ENCODE assay signal across 8 mouse cellular contexts in genomic region chr6:90422565-90422964, GRCm38 (mm10). TPM values are rescaled to one million over a fixed set of nuclear protein-coding genes. Genes with fewer than 3 reads are reported as not detected.
DNase-seq lines count a peak whose midpoint lies in the region; ATAC-seq and TF ChIP-seq lines count a peak whose summit lies in the region.

No protein-coding gene starts in this region.

- no peak for TF ChIP-seq EP300 in liver, postnatal 0 days (IDR thresholded peaks at IDR 0.05; ENCODE audit: low read depth)

- intact Hi-C loops in heart, postnatal 14 days (cut with DNase I): loop anchor here (10.0 kb wide), 1 partner anchor 738 kb away; no protein-coding TSS in a partner anchor

- ATAC-seq in forebrain, embryonic 14.5 days: peak; percentile 90
- ATAC-seq in liver, postnatal 0 days: peak; percentile 92
- peak; percentile 88 for ATAC-seq in neural tube, embryonic 15.5 days (ENCODE audit: low FRiP score)

- DNase-seq in c-Kit-positive CD71-positive TER-119-positive erythroid progenitor cells, embryonic 14.5 days (ENCODE audit: low spot score): peak; percentile 66
- DNase-seq in forebrain, embryonic 14.5 days (ENCODE audit: low spot score): peak; percentile 92
- DNase-seq in heart, postnatal 14 days: peak; percentile 82 to 85
- DNase-seq in large intestine, adult 2 months (ENCODE audit: low read depth, low spot score): peak; percentile 62
- peak; percentile 80 for DNase-seq in liver, postnatal 0 days
- DNase-seq in thymus, adult 18-20 months: peak; percentile 58 to 63

- H3K9me3 ChIP-seq in E14TG2a.4 (ENCODE audit: low read length): no peaks in the 10 kb centered on the region
- H3K9me3 ChIP-seq in forebrain, embryonic 14.5 days (replicated peaks; ENCODE audit: control insufficient read depth, low read length): no peaks in the 10 kb centered on the region
- no peaks in the 10 kb centered on the region for H3K9me3 ChIP-seq in liver, postnatal 0 days (ENCODE audit: low read length)
- H3K9me3 ChIP-seq in neural tube, embryonic 15.5 days (replicated peaks): no peaks in the 10 kb centered on the region

- H3K36me3 ChIP-seq in E14TG2a.4 (ENCODE audit: insufficient read depth, low read length): no peaks in the 10 kb centered on the region
- no peaks in the 10 kb centered on the region for H3K36me3 ChIP-seq in forebrain, embryonic 14.5 days (ENCODE audit: control insufficient read depth, insufficient read depth, low read length)
- no peaks in the 10 kb centered on the region for H3K36me3 ChIP-seq in liver, postnatal 0 days (replicated peaks; ENCODE audit: insufficient read depth, low read length)
- H3K36me3 ChIP-seq in neural tube, embryonic 15.5 days: no peaks in the 10 kb centered on the region

- H3K4me1 ChIP-seq in E14TG2a.4 (replicated peaks; ENCODE audit: low read depth, low read length): peaks cover 41% of the 10 kb centered on the region
- no peaks in the 10 kb centered on the region for H3K4me1 ChIP-seq in forebrain, embryonic 14.5 days (ENCODE audit: control insufficient read depth, insufficient read depth, low read length)
- peaks cover 4% of the 10 kb centered on the region; the same call in 1 of the 2 replicates for H3K4me1 ChIP-seq in liver, postnatal 0 days (ENCODE audit: insufficient read depth)
- peaks cover 13% of the 10 kb centered on the region for H3K4me1 ChIP-seq in neural tube, embryonic 15.5 days

- H3K4me2 ChIP-seq in forebrain, embryonic 14.5 days (ENCODE audit: low read length): peak overlapping the region; percentile 49
- peak overlapping the region; percentile 61 for H3K4me2 ChIP-seq in liver, postnatal 0 days (ENCODE audit: low read depth, low read length)
- H3K4me2 ChIP-seq in neural tube, embryonic 15.5 days: peak overlapping the region; percentile 51

- TF ChIP-seq CTCF in E14TG2a.4 (conservative IDR thresholded peaks at IDR 0.05; ENCODE audit: low read length): peak; percentile 94
- TF ChIP-seq CTCF in liver, postnatal 0 days (IDR thresholded peaks at IDR 0.05; ENCODE audit: low read depth): peak; percentile 93

- H3K9ac ChIP-seq in forebrain, embryonic 14.5 days (ENCODE audit: low read length): peak overlapping the region; percentile 56
- H3K9ac ChIP-seq in liver, postnatal 0 days (replicated peaks): no peak overlapping the region
- H3K9ac ChIP-seq in neural tube, embryonic 15.5 days (replicated peaks): no peak overlapping the region

- peak overlapping the region; percentile 39; the same call in 1 of the 2 replicates for H3K4me3 ChIP-seq in E14TG2a.4 (replicated peaks; ENCODE audit: low read length)
- H3K4me3 ChIP-seq in forebrain, embryonic 14.5 days (ENCODE audit: low read depth, low read length): peak overlapping the region; percentile 17
- H3K4me3 ChIP-seq in liver, postnatal 0 days (ENCODE audit: low read depth, low read length): no peak overlapping the region
- peak overlapping the region; percentile 17 for H3K4me3 ChIP-seq in neural tube, embryonic 15.5 days (replicated peaks)

- no peak overlapping the region for H3K27ac ChIP-seq in forebrain, embryonic 14.5 days (ENCODE audit: low read depth, low read length)
- H3K27ac ChIP-seq in liver, postnatal 0 days (ENCODE audit: low read depth): no peak overlapping the region
- peak overlapping the region; percentile 72 for H3K27ac ChIP-seq in neural tube, embryonic 15.5 days (replicated peaks)

- peaks cover 24% of the 10 kb centered on the region for H3K27me3 ChIP-seq in E14TG2a.4 (ENCODE audit: insufficient read depth, low read length)
- H3K27me3 ChIP-seq in forebrain, embryonic 14.5 days (replicated peaks; ENCODE audit: control insufficient read depth, insufficient read depth, low read length): no peaks in the 10 kb centered on the region
- H3K27me3 ChIP-seq in liver, postnatal 0 days (ENCODE audit: insufficient read depth, low read length): no peaks in the 10 kb centered on the region
- H3K27me3 ChIP-seq in neural tube, embryonic 15.5 days (replicated peaks): peaks cover 6% of the 10 kb centered on the region; the same call in 1 of the 2 replicates

- WGBS in forebrain, embryonic 14.5 days: 3% methylated on average over 14 of the region's 14 CpGs
- 7% methylated on average over 14 of the region's 14 CpGs for WGBS in large intestine, adult 2 months
- 6% methylated on average over 14 of the region's 14 CpGs for WGBS in liver, postnatal 0 days (ENCODE audit: insufficient replicate concordance)
- 3% methylated on average over 14 of the region's 14 CpGs for WGBS in neural tube, embryonic 15.5 days

RNA-seq across cellular contexts. Expression of gene Cfap100, which starts 6.0 kb away (rescaled TPM):
- 3.0 and 3.1 TPM in 2 replicates for polyA plus RNA-seq in forebrain, embryonic 14.5 days (2014; fragmentation: Nextera tagmentation; extraction: Ambion mirVana)
- total RNA-seq in heart, postnatal 14 days (2021): under 1 TPM in 1 of 2 experiments, not detected in 1; 0.14 TPM
- polyA plus RNA-seq in large intestine, adult 2 months (2012; rRNA removed): 0.08 and 0.30 TPM in 2 replicates
- 0.06 TPM in 1 of 2 replicates, not detected in the other for polyA plus RNA-seq in liver, postnatal 0 days (2015; fragmentation: Nextera tagmentation; extraction: Ambion mirVana)
- 7.5 and 7.7 TPM in 2 replicates for polyA plus RNA-seq in neural tube, embryonic 15.5 days (2015; fragmentation: Nextera tagmentation; extraction: Ambion mirVana)

RNA-seq across cellular contexts. Expression of gene Klf15, which starts 39.8 kb away (rescaled TPM):
- 10.3 and 12.0 TPM in 2 replicates for polyA plus RNA-seq in forebrain, embryonic 14.5 days (2014; fragmentation: Nextera tagmentation; extraction: Ambion mirVana)
- total RNA-seq in heart, postnatal 14 days (2021): 10 to 100 TPM; 43.5 to 44.3 TPM
- 5.4 and 7.6 TPM in 2 replicates for polyA plus RNA-seq in large intestine, adult 2 months (2012; rRNA removed)
- polyA plus RNA-seq in liver, postnatal 0 days (2015; fragmentation: Nextera tagmentation; extraction: Ambion mirVana): 22.4 and 45.6 TPM in 2 replicates
- 16.9 and 18.5 TPM in 2 replicates for polyA plus RNA-seq in neural tube, embryonic 15.5 days (2015; fragmentation: Nextera tagmentation; extraction: Ambion mirVana)

RNA-seq across cellular contexts. Expression of gene Zxdc, which starts 53.3 kb away (rescaled TPM):
- polyA plus RNA-seq in forebrain, embryonic 14.5 days (2014; fragmentation: Nextera tagmentation; extraction: Ambion mirVana): 13.4 and 14.0 TPM in 2 replicates
- 10 to 100 TPM; 15.8 to 16.3 TPM for total RNA-seq in heart, postnatal 14 days (2021)
- polyA plus RNA-seq in large intestine, adult 2 months (2012; rRNA removed): 9.3 and 13.1 TPM in 2 replicates
- 2.1 and 2.8 TPM in 2 replicates for polyA plus RNA-seq in liver, postnatal 0 days (2015; fragmentation: Nextera tagmentation; extraction: Ambion mirVana)
- 8.1 and 10.4 TPM in 2 replicates for polyA plus RNA-seq in neural tube, embryonic 15.5 days (2015; fragmentation: Nextera tagmentation; extraction: Ambion mirVana)
